Mouse (Mus musculus): ENCODE data around the gene Xrcc5.

DNA sequence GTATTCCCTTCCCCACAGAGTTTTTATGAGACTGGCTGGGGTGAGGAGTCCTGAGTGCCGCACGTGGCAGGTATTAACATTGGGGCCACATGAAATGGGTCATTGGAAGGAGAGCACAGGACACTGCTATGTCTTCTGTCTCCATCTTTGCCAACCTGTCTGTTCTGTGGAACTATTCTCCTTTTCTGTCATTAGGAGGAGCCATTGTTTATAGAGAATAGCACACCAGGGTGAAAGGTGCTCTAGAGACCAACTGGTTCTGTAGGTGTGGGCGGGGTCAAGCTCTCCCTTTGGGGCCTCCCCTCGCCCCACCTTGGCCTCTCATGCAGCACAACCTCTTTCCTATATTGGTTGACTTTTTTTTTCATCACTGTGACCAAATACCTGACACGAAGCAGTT is 129.7 kb downstream of the Xrcc5 start:
- TF ChIP-seq CTCF (IDR thresholded peaks at IDR 0.05; ENCODE audit: low read depth, low read length) (no peak), EP300 (IDR thresholded peaks at IDR 0.05; ENCODE audit: insufficient read depth, low read depth, low read length) (no peak)
